Mouse (Mus musculus) bone marrow, adult 2 months (tissue): ENCODE results near the gene Olfr222.

Source experiments
- CTCF ChIP-seq: fragments of 200-500 bp; IDR thresholded peaks from 2 replicates; pipeline ENCODE4 v1.5.1; 2011; ENCODE audit warnings: low read length, control low read depth; ENCODE audit not compliant: control insufficient read depth, insufficient read depth
- POLR2A ChIP-seq: fragments of 200-500 bp; IDR thresholded peaks from 2 replicates; pipeline ENCODE4 v1.6.1; 2011; ENCODE audit warnings: low read depth, mild to moderate bottlenecking, control low read depth, low read length, borderline replicate concordance; ENCODE audit not compliant: control insufficient read depth

GRCm38 (mm10) chr11:59611646-59612045 lies 35.6 kb upstream of the Olfr222 start:
- no peak for TF ChIP-seq CTCF
- no peak for TF ChIP-seq POLR2A
